Mouse (Mus musculus) neural tube, embryonic 12.5 days (tissue): ENCODE measurements around the gene Hmgcl. TPM values are rescaled to one million over a fixed set of nuclear protein-coding genes. Genes with fewer than 3 reads are reported as not detected.
A peak's percentile ranks its signal among the peaks of the same experiment; 100 is the strongest.
"Not testable (repeated sequence)": the region's sequence is repeated elsewhere in the genome, so short reads cannot be mapped to it uniquely, and the experiment has no call there.

Experiments used
- ATAC-seq: fragments of 200-750 bp; cut with Nextera tagmentation; 2 replicates; pipeline ENCODE4 v1.8.0; 2017; ENCODE audit warnings: low read depth, mild to moderate bottlenecking, moderate TSS enrichment, moderate library complexity; ENCODE audit not compliant: low FRiP score
- H3K27ac ChIP-seq: fragments of 300-500 bp; sonication (generic); 2 replicates; pipeline ENCODE4 v1.5.1; 2016
- H3K27me3 ChIP-seq: fragments of 300-500 bp; sonication (generic); replicated peaks from 2 replicates; pipeline ENCODE4 v1.6.1; 2016; ENCODE audit warnings: mild to moderate bottlenecking
- H3K36me3 ChIP-seq: fragments of 300-500 bp; sonication (generic); 2 replicates; pipeline ENCODE4 v1.6.1; 2016; ENCODE audit warnings: mild to moderate bottlenecking
- H3K4me1 ChIP-seq: fragments of 300-500 bp; sonication (generic); 2 replicates; pipeline ENCODE4 v1.6.1; 2016
- H3K4me2 ChIP-seq: fragments of 300-500 bp; sonication (generic); replicated peaks from 2 replicates; pipeline ENCODE4 v1.6.1; 2016; ENCODE audit warnings: mild to moderate bottlenecking
- H3K4me3 ChIP-seq: fragments of 300-500 bp; sonication (generic); 2 replicates; pipeline ENCODE4 v1.5.1; 2016
- H3K9ac ChIP-seq: fragments of 300-500 bp; sonication (generic); 2 replicates; pipeline ENCODE4 v1.6.1; 2016; ENCODE audit warnings: mild to moderate bottlenecking
- H3K9me3 ChIP-seq: fragments of 300-500 bp; sonication (generic); 2 replicates; pipeline ENCODE4 v1.6.1; 2016; ENCODE audit warnings: mild to moderate bottlenecking
- WGBS: fragments of 180-500 bp; shearing (Covaris S2); methylation state at CpG from one replicate; pipeline ENCODE4 v1.1.7; 2016; 5-methylcytosine and 5-hydroxymethylcytosine counted together
- polyA plus RNA-seq: library from polyadenylated mRNA; unstranded; fragments of >200 nt; fragmentation: Nextera tagmentation; extraction: Ambion mirVana; gene quantifications from 2 replicates; pipeline ENCODE4 v1.2.1, GENCODE M21; 2016

The Hmgcl gene
- polyA plus RNA-seq, 1 experiment from 2014 or later = 56.6 TPM

DNA sequence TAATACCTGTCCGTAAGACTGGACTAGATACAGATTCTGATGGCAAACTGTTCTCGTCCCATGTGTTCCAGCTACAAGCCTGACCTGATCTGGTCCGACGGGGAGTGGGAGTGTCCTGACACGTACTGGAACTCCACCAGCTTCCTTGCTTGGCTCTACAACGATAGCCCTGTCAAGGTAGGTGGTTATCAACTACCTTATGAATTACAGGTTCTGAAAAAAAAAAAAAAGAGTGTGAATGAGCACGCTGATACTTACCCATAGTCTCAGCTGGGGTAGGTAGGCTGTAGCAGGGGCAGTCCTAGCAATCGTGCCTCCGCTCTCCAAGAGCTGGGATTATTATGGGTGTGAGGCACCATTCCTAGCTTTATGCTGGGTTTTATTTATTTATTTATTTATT, 16.4 kb upstream of the Hmgcl start:
- Histone ChIP-seq H3K9ac (no peak overlapping the region), H3K27ac (no peak overlapping the region), H3K9me3 (no peaks in the 10 kb centered on the region), H3K4me1 (no peaks in the 10 kb centered on the region), H3K36me3 (peaks cover 32% of the 10 kb centered on the region), H3K4me2 (no peak overlapping the region), H3K27me3 (no peaks in the 10 kb centered on the region), H3K4me3 (no peak overlapping the region)
- 93% methylated on average over 9 of the region's 9 CpGs for WGBS
- ATAC-seq = no peak

DNA sequence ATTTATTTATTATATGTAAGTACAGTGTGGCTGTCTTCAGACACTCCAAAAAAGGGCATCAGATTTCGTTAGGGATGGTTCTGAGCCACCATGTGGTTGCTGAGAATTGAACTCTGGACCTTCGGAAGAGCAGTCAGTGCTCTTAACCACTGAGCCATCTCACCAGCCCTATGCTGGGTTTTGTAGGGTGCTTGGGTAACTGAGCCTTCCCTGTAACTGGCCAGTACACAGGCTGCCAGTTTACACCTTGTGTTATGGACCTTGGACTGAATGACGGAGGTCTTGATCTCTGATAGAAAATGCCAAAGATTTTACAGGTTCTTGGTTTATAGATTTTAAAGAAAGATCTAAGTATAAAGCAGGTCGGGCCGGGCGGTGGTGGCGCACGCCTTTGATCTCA, 16.0 kb upstream of the Hmgcl start:
- Histone ChIP-seq H3K4me1 (no peaks in the 10 kb centered on the region), H3K36me3 (peaks cover 32% of the 10 kb centered on the region)
- 95% methylated on average over 8 of the region's 8 CpGs for WGBS

DNA sequence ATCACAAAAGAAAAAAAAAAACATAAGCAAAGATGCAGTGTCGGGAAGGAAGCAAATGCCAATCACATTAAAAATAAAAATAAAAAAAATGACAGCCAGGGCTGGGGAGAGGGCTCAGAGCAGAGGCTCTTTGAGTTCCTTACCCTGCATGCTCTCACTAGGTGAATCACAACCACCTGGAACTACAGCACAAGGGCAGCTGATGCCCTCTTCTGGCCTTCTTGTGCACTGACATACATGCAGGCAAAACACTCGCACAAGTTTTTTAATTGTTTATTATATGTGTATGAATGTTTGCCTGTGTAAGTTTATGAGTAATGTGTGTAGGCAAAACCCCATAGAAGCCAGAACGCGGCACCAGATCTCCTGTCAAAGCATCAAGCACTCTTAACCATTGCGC, 14.4 kb upstream of the Hmgcl start:
- no peak overlapping the region for H3K4me3 ChIP-seq
- H3K36me3 ChIP-seq = peaks cover 24% of the 10 kb centered on the region
- H3K4me2 ChIP-seq = no peak overlapping the region
- no peaks in the 10 kb centered on the region for H3K9me3 ChIP-seq
- no peaks in the 10 kb centered on the region for H3K4me1 ChIP-seq
- no peak for ATAC-seq
- H3K27me3 ChIP-seq = no peaks in the 10 kb centered on the region
- no peak overlapping the region for H3K27ac ChIP-seq
- no peak overlapping the region for H3K9ac ChIP-seq
- WGBS = 71% methylated on average over 5 of the region's 5 CpGs

More for the DNA sequence above, 16.0 kb upstream of the Hmgcl start:
- Histone ChIP-seq H3K4me3 (no peak overlapping the region), H3K27ac (no peak overlapping the region), H3K4me2 (no peak overlapping the region), H3K9me3 (no peaks in the 10 kb centered on the region), H3K27me3 (no peaks in the 10 kb centered on the region), H3K9ac (no peak overlapping the region)
- ATAC-seq = no peak

DNA sequence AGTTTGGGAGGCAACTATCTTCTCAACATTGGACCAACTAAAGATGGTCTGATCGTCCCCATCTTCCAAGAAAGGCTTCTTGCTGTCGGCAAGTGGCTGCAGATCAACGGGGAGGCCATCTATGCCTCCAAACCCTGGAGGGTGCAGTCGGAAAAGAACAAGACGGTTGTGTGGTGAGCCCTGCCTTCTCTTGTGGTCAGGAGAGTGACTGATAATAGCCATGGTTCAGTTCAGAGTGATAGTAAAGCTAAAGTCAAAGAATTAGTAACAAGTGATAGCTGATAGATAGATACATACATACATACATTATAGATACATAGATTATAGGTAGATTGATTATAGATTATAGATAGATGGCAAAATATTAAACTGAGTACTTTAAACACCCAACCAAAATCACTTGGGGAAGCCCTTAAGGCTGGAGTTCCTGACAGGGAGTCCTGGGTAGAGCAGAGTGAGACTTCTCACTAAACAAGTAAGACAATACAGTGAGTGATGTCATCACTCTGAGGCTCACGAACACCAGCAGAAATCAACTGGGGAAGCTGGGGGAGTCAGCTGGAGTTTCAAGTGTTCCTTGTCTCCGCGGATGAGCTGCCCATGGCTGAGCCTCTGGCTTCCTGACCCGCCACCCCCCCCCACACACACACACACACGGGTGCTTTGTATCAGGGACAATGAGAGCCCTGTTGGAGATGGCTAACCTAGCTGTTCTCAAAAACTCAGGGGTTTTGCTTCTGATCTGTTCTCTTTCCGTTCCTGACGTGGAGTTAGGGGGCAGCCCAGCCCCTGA, 11.3 kb upstream of the Hmgcl start:
- H3K27ac ChIP-seq = no peak overlapping the region

DNA sequence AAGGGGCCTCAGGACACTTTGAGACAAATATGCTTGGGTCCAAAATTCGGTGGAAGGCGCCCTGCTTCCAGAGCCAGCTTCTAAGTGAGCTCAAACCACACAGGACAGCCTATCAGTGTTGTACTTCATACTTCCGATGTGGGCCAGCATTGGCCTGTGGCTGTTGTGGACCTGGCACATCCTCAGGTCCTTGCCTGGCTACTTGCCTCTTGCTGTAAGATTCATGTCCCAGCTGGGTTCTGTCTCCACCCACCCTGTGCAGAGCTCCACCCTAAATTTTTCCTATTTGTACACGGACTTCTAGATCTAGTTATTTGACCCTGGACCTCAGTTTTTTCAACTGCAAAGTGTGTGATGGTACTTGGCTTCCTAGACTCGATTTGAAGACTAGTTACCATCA, 10.7 kb upstream of the Hmgcl start:
- no peak overlapping the region for H3K4me2 ChIP-seq
- 73% methylated on average over 5 of the region's 5 CpGs for WGBS
- no peaks in the 10 kb centered on the region for H3K27me3 ChIP-seq
- H3K4me1 ChIP-seq = no peaks in the 10 kb centered on the region
- H3K9me3 ChIP-seq = no peaks in the 10 kb centered on the region
- no peak overlapping the region for H3K9ac ChIP-seq
- H3K4me3 ChIP-seq = no peak overlapping the region
- H3K27ac ChIP-seq = no peak overlapping the region
- no peak for ATAC-seq
- peaks cover 33% of the 10 kb centered on the region for H3K36me3 ChIP-seq

More for the DNA sequence above, 11.3 kb upstream of the Hmgcl start:
- Histone ChIP-seq H3K27me3 (no peaks in the 10 kb centered on the region), H3K4me1 (no peaks in the 10 kb centered on the region), H3K4me2 (no peak overlapping the region), H3K9ac (no peak overlapping the region), H3K36me3 (peaks cover 34% of the 10 kb centered on the region), H3K9me3 (no peaks in the 10 kb centered on the region), H3K4me3 (no peak overlapping the region)
- no peak for ATAC-seq
- WGBS = 54% methylated on average over 12 of the region's 12 CpGs

DNA sequence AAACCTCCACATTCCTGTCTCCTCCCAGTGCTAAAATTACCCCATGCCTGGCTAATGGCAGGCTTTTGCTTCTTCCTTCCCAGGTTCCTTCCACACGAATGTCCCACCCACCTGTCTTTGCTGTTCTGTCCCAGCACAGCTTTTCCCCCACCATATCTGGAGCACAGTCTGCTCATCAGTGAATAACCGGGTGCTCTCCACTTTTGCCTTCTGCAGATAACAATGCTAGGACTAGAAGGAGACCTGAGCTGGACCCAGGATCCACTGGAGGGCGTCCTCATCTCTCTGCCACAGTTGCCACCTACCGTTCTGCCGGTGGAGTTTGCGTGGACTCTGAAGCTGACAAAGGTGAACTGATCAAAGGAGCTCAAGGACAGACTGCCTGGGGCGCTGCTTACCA, 7.4 kb upstream of the Hmgcl start:
- H3K27ac ChIP-seq = no peak overlapping the region
- H3K9ac ChIP-seq = no peak overlapping the region
- H3K36me3 ChIP-seq = peaks cover 21% of the 10 kb centered on the region
- H3K9me3 ChIP-seq = no peaks in the 10 kb centered on the region
- H3K4me1 ChIP-seq = no peaks in the 10 kb centered on the region
- no peak for ATAC-seq
- H3K4me3 ChIP-seq = no peak overlapping the region
- no peak overlapping the region for H3K4me2 ChIP-seq
- WGBS = 79% methylated on average over 7 of the region's 7 CpGs
- H3K27me3 ChIP-seq = no peaks in the 10 kb centered on the region

DNA sequence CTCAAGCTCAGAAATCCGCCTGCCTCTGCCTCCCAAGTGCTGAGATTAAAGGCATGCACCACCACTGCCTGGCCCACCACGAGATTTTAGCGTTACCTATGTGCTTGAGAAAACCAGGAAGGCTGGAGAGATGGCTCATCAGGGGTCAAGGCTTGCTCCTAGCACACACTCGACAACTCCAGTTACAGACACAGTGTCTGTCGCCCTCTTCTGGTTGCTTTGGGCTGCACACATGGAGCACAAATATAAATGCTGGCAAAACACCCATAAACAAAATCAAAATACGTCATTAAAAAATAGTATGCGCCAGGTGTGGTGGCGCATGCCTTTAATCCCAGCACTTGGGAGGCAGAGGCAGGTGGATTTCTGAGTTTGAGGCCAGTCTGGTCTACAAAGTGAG, 5.2 kb upstream of the Hmgcl start:
- not testable (repeated sequence) for H3K27ac ChIP-seq, H3K9ac ChIP-seq, H3K27me3 ChIP-seq, H3K4me2 ChIP-seq, ATAC-seq, H3K4me1 ChIP-seq, H3K4me3 ChIP-seq, H3K9me3 ChIP-seq
- H3K36me3 ChIP-seq = peaks cover 17% of the 10 kb centered on the region
- WGBS = 83% methylated on average over 8 of the region's 8 CpGs

DNA sequence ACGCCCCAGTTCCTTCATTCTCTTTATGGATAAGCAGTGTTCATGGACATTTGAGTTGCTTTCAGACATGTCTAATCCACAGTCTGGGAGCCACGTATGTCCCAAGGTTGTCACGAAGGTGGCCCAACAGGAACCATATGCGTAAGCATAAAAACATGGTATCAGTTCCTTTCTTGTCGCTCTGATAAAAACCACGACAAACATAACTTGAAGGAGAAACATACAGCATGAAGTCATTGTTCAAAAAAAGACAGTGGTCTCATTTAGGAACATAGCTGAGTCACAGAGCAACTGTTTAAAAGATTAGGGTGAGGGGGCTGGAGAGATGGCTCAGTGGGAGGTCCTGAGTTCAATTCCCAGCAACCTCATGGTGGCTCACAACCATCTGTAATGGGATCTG, 4.1 kb upstream of the Hmgcl start:
- no peak for ATAC-seq
- H3K9me3 ChIP-seq = no peaks in the 10 kb centered on the region
- no peak overlapping the region for H3K9ac ChIP-seq
- H3K4me2 ChIP-seq = no peak overlapping the region
- H3K4me3 ChIP-seq = no peak overlapping the region
- H3K27ac ChIP-seq = no peak overlapping the region
- H3K36me3 ChIP-seq = peaks cover 15% of the 10 kb centered on the region
- peaks cover 9% of the 10 kb centered on the region for H3K4me1 ChIP-seq
- WGBS = 93% methylated on average over 6 of the region's 6 CpGs
- no peaks in the 10 kb centered on the region for H3K27me3 ChIP-seq

DNA sequence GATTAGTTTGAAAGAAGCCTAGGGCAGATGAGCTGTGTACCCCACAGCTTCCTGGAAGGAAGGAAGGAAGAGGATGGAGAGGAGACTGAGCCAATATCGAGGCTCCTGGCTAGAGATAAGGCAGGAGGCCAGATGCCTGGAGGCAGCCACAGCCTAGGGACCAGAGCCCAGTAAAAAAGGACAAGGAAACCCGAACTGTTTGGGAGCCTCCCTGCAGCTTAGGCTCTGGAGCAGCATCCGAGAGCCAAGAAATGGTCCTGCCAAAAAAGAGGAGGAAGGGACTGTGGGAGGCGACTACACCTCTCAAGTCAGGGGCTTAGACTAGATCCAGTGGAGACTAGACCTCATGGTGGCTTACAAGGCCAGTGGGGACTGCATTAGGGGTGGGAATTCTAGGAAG, 2.9 kb upstream of the Hmgcl start:
- no peak overlapping the region for H3K4me2 ChIP-seq
- no peaks in the 10 kb centered on the region for H3K27me3 ChIP-seq
- H3K4me1 ChIP-seq = peaks cover 10% of the 10 kb centered on the region
- no peak overlapping the region for H3K9ac ChIP-seq
- ATAC-seq = no peak
- H3K4me3 ChIP-seq = no peak overlapping the region
- 66% methylated on average over 4 of the region's 4 CpGs for WGBS
- H3K27ac ChIP-seq = no peak overlapping the region
- H3K36me3 ChIP-seq = peaks cover 15% of the 10 kb centered on the region
- H3K9me3 ChIP-seq = no peaks in the 10 kb centered on the region

DNA sequence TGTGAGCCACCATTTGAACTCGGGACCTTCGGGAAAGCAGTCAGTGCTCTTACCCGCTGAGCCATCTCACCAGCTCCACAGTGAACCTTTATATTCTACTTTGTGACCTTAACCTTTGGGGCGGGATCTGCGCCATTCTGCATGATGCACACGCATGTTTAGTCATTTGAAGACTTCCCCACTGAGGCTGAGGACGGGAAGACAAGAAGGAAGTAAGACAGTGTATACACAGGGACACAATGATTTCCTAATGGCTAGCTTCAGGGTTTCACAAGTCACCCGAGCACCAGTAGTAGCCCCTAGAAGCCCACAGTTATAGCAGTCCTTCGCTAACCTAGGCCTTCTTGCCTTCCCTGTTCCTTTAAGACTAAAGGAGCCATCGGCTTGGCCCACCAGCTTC, 542 bp upstream of the Hmgcl start:
- peak; percentile 42 for ATAC-seq
- 0 out of 2 replicates have a peak, but pooled peaks cover 4% of the 10 kb centered on the region for H3K36me3 ChIP-seq
- peak overlapping the region; percentile 40; the same call in 1 of the 2 replicates for H3K9ac ChIP-seq
- H3K27ac ChIP-seq = no peak overlapping the region
- no peaks in the 10 kb centered on the region for H3K27me3 ChIP-seq
- peaks cover 17% of the 10 kb centered on the region for H3K4me1 ChIP-seq
- WGBS = 69% methylated on average over 10 of the region's 10 CpGs
- peak overlapping the region; percentile 87 for H3K4me2 ChIP-seq
- peak overlapping the region; percentile 61; the same call in 1 of the 2 replicates for H3K4me3 ChIP-seq
- H3K9me3 ChIP-seq = no peaks in the 10 kb centered on the region

DNA sequence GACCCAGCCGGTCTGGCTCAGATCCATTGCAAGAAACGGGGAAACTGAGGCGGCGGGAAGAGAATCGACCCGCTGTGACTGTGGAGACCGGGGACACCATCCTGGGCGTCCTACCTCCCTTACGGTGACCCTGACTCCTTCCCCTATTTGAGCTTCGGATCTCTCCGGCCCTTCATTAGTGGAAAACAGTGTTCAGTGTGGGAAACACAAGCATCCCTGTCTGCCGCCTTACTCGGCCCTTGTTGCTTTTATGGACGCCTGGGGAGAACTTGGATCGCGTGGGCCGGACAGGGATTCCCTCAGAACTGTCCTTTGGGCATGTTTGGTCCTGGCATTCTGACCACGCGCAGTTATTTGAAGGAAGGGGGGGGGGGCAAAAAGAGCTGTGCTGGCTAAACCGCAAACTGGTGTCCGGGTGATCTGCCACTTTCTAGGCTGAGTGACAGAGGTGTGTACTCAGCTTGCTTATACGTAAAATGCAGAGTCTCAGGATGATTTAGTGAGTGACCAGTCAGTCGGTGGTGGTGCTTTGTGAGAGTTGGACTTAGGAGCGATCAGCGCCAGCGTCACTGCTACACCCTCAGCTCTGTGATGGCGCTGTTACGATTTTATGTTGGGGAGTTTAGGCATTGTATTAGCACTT, 532 bp downstream of the Hmgcl start:
- peaks cover 17% of the 10 kb centered on the region for H3K4me1 ChIP-seq
- WGBS = 1% methylated on average over 28 of the region's 28 CpGs
- peak overlapping the region; percentile 68 for H3K9ac ChIP-seq
- H3K27me3 ChIP-seq = no peaks in the 10 kb centered on the region
- peak; percentile 18 for ATAC-seq
- peaks cover 4% of the 10 kb centered on the region for H3K36me3 ChIP-seq
- H3K4me3 ChIP-seq = peak overlapping the region; percentile 61
- H3K4me2 ChIP-seq = peak overlapping the region; percentile 87
- no peaks in the 10 kb centered on the region for H3K9me3 ChIP-seq
- no peak overlapping the region for H3K27ac ChIP-seq

DNA sequence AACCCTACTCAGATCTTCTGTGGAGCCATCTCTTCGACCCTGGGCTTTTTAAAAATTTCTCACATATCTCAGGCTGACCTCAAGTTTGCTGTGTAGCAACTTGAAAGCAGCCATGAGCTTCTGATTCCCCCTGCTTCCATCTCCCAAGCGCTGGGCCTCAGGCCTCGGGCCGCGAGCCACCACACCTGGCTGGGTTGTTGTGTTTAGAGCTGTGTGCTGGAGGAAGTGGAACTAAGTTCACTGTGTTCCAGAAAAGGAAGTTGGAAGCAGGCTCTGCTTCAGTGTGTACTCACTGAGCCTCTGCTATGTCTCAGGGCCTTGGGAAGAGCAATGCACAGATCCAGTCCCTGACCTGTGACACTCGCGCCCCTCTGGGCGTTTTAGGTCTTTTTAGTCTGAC, 1.9 kb downstream of the Hmgcl start:
- Histone ChIP-seq H3K9ac (no peak overlapping the region), H3K36me3 (peaks cover 15% of the 10 kb centered on the region), H3K27me3 (no peaks in the 10 kb centered on the region), H3K27ac (no peak overlapping the region), H3K4me3 (no peak overlapping the region), H3K4me1 (peaks cover 17% of the 10 kb centered on the region), H3K4me2 (no peak overlapping the region), H3K9me3 (no peaks in the 10 kb centered on the region)
- WGBS = 97% methylated on average over 8 of the region's 8 CpGs
- ATAC-seq = no peak

DNA sequence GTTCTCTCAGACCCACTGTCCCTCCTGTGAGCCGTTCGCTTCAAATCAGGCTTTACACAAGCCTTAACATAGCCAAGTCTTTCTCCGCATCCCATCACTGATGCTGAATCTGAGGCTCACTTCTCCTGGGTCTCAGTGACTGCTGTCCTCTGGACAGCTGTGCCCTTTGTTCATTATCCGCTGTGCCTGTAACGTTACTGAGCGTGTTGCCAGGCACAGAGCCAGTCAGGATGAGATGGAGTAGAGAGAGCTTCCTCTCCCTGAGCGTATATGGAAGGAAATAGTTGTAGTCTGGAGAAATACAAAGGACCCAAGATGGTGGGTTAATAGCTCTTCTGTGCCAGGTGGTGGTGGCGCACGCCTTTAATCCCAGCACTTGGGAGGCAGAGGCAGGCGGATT, 3.2 kb downstream of the Hmgcl start:
- WGBS = 87% methylated on average over 10 of the region's 10 CpGs
- ATAC-seq = no peak
- Histone ChIP-seq H3K4me2 (no peak overlapping the region), H3K27me3 (no peaks in the 10 kb centered on the region), H3K9me3 (no peaks in the 10 kb centered on the region), H3K9ac (no peak overlapping the region), H3K4me3 (no peak overlapping the region), H3K27ac (no peak overlapping the region), H3K36me3 (peaks cover 16% of the 10 kb centered on the region), H3K4me1 (peaks cover 17% of the 10 kb centered on the region)
